Mouse (Mus musculus) lung, postnatal 25 days (tissue): Measurements from ENCODE around the gene Gtf2i.
A peak's percentile ranks its signal among the peaks of the same experiment; 100 is the strongest.
"Not testable (repeated sequence)": the region's sequence is repeated elsewhere in the genome, so short reads cannot be mapped to it uniquely, and the experiment has no call there.

ENCODE experiments used
- DNase-seq: peaks from one replicate; pipeline ENCODE4 v3.0.0; 2022; ENCODE audit warnings: low spot score

The Gtf2i gene

GRCm38 (mm10) chr5:134314688-134315622 lies at the start of gene Gtf2i:
Gene Gtf2i, minus strand, starts transcription at chr5:134314760.
- DNase-seq = peak; percentile 97

- no peak for DNase-seq
Observed at GRCm38 (mm10) chr5:134359101-134359500, 44.5 kb upstream of the Gtf2i start.

- not testable (repeated sequence) for DNase-seq
Observed at GRCm38 (mm10) chr5:134355372-134355771, 40.8 kb upstream of the Gtf2i start.

GRCm38 (mm10) chr5:134353117-134353516 lies 38.6 kb upstream of the Gtf2i start:
- no peak for DNase-seq

GRCm38 (mm10) chr5:134352527-134353001 lies 38.0 kb upstream of the Gtf2i start:
- DNase-seq = no peak

- peak; percentile 79 for DNase-seq
Observed at GRCm38 (mm10) chr5:134350660-134351059, 36.1 kb upstream of the Gtf2i start.

GRCm38 (mm10) chr5:134347066-134347465 lies 32.5 kb upstream of the Gtf2i start:
- no peak for DNase-seq

- DNase-seq = no peak
Observed at GRCm38 (mm10) chr5:134345449-134345848, 30.9 kb upstream of the Gtf2i start.

- DNase-seq = no peak
Observed at GRCm38 (mm10) chr5:134344076-134344475, 29.5 kb upstream of the Gtf2i start.

GRCm38 (mm10) chr5:134343530-134343929 lies 29.0 kb upstream of the Gtf2i start:
- DNase-seq = not testable (repeated sequence)

GRCm38 (mm10) chr5:134342503-134343205 lies 28.1 kb upstream of the Gtf2i start:
- peak; percentile 28 for DNase-seq

GRCm38 (mm10) chr5:134341721-134342120 lies 27.2 kb upstream of the Gtf2i start:
- no peak for DNase-seq

GRCm38 (mm10) chr5:134341321-134341720 lies 26.8 kb upstream of the Gtf2i start:
- DNase-seq = peak; percentile 19

- DNase-seq = no peak
Observed at GRCm38 (mm10) chr5:134340101-134340522, 25.6 kb upstream of the Gtf2i start.

GRCm38 (mm10) chr5:134337012-134337411 lies 22.5 kb upstream of the Gtf2i start:
- DNase-seq = not testable (repeated sequence)

- DNase-seq = peak; percentile 56
Observed at GRCm38 (mm10) chr5:134332743-134333142, 18.2 kb upstream of the Gtf2i start.

- DNase-seq = peak; percentile 48
Observed at GRCm38 (mm10) chr5:134330082-134330481, 15.5 kb upstream of the Gtf2i start.

- no peak for DNase-seq
Observed at GRCm38 (mm10) chr5:134329311-134329710, 14.8 kb upstream of the Gtf2i start.

- no peak for DNase-seq
Observed at GRCm38 (mm10) chr5:134328482-134329001, 14.0 kb upstream of the Gtf2i start.

GRCm38 (mm10) chr5:134325856-134326566 lies 11.5 kb upstream of the Gtf2i start:
- DNase-seq = peak; percentile 39

GRCm38 (mm10) chr5:134323869-134324268 lies 9.3 kb upstream of the Gtf2i start:
- peak; percentile 62 for DNase-seq

- DNase-seq = no peak
Observed at GRCm38 (mm10) chr5:134323311-134323710, 8.8 kb upstream of the Gtf2i start.
